Mouse (Mus musculus) layer of hippocampus, postnatal 36 days (tissue): Measurements from ENCODE around the gene Rab20. TPM values are rescaled to one million over a fixed set of nuclear protein-coding genes. Genes with fewer than 3 reads are reported as not detected.
"Not testable (repeated sequence)": the region's sequence is repeated elsewhere in the genome, so short reads cannot be mapped to it uniquely, and the experiment has no call there.

Source experiments
- DNase-seq, 2 experiments: peaks; one replicate each; pipeline ENCODE4 v3.0.0; 2022
- total RNA-seq, 2 experiments: library from RNA; stranded (reverse); gene quantifications; 2 replicates each; pipeline ENCODE4 v1.2.3; 2021

The Rab20 gene
- total RNA-seq: under 1 TPM; 0.28 to 0.57 TPM

GRCm38 (mm10) chr8:11477811-11478761, at the start of gene Rab20:
TSS of gene Rab20 (minus strand) at chr8:11478710.
- peak in 1 of 2 experiments; percentile 12 for DNase-seq

GRCm38 (mm10) chr8:11523331-11523730, 44.8 kb upstream of the Rab20 start:
- DNase-seq: no peak

GRCm38 (mm10) chr8:11518676-11519075, 40.2 kb upstream of the Rab20 start:
- DNase-seq: no peak

GRCm38 (mm10) chr8:11518056-11518396, 39.5 kb upstream of the Rab20 start:
- DNase-seq: no peak

- DNase-seq: peak; percentile 25 to 42
Measured at GRCm38 (mm10) chr8:11517366-11518055, 39.0 kb upstream of the Rab20 start.

GRCm38 (mm10) chr8:11516292-11516691, 37.8 kb upstream of the Rab20 start:
- DNase-seq: no peak

GRCm38 (mm10) chr8:11513247-11513646, 34.7 kb upstream of the Rab20 start:
- DNase-seq: no peak

- DNase-seq: no peak
Measured at GRCm38 (mm10) chr8:11512711-11513110, 34.2 kb upstream of the Rab20 start.

GRCm38 (mm10) chr8:11510971-11511370, 32.5 kb upstream of the Rab20 start:
- DNase-seq: no peak

GRCm38 (mm10) chr8:11508880-11509279, 30.4 kb upstream of the Rab20 start:
- no peak for DNase-seq

- DNase-seq: peak in 1 of 2 experiments; percentile 27
Measured at GRCm38 (mm10) chr8:11506802-11507201, 28.3 kb upstream of the Rab20 start.

- no peak for DNase-seq
Measured at GRCm38 (mm10) chr8:11506074-11506473, 27.6 kb upstream of the Rab20 start.

- DNase-seq: no peak
Measured at GRCm38 (mm10) chr8:11503476-11504232, 25.1 kb upstream of the Rab20 start.

GRCm38 (mm10) chr8:11498786-11499485, 20.4 kb upstream of the Rab20 start:
- DNase-seq: no peak

GRCm38 (mm10) chr8:11498281-11498680, 19.8 kb upstream of the Rab20 start:
- no peak for DNase-seq

- DNase-seq: peak; percentile 88 to 89
Measured at GRCm38 (mm10) chr8:11497017-11497990, 18.8 kb upstream of the Rab20 start, which contains the start of gene Naxd. TSS of gene Naxd (plus strand) at chr8:11497506.

- not testable (repeated sequence) for DNase-seq
Measured at GRCm38 (mm10) chr8:11492340-11492739, 13.8 kb upstream of the Rab20 start.

- DNase-seq: no peak
Measured at GRCm38 (mm10) chr8:11487229-11487628, 8.7 kb upstream of the Rab20 start.

GRCm38 (mm10) chr8:11486142-11486541, 7.6 kb upstream of the Rab20 start:
- DNase-seq: peak; percentile 37 to 62

GRCm38 (mm10) chr8:11482537-11482936, 4.0 kb upstream of the Rab20 start:
- no peak for DNase-seq

GRCm38 (mm10) chr8:11481876-11482275, 3.4 kb upstream of the Rab20 start:
- no peak for DNase-seq
